Mouse (Mus musculus) thymus, postnatal 10 days (tissue): ENCODE results near the gene Trappc1.
A peak's percentile ranks its signal among the peaks of the same experiment; 100 is the strongest.
"Not testable (repeated sequence)": the region's sequence is repeated elsewhere in the genome, so short reads cannot be mapped to it uniquely, and the experiment has no call there.

Source experiments
- DNase-seq, 2 experiments: peaks; one replicate each; pipeline ENCODE4 v3.0.0; 2021; ENCODE audit warnings: low spot score in 2 of 2

The Trappc1 gene

GRCm38 (mm10) chr11:69323667-69324111 is at the start of gene Trappc1, which contains the start of gene Cntrob:
TSS of gene Trappc1 (plus strand) at chr11:69323980.
TSS of gene Cntrob (minus strand) at chr11:69323775.
- DNase-seq: peak; percentile 99 to 100

- DNase-seq: peak in 1 of 2 experiments; percentile 22
Observed at GRCm38 (mm10) chr11:69275650-69276049, 48.1 kb upstream of the Trappc1 start.

- no peak for DNase-seq
Observed at GRCm38 (mm10) chr11:69276081-69276480, 47.7 kb upstream of the Trappc1 start.

- DNase-seq: no peak
Observed at GRCm38 (mm10) chr11:69277267-69277666, 46.5 kb upstream of the Trappc1 start.

GRCm38 (mm10) chr11:69291111-69291510 is 32.7 kb upstream of the Trappc1 start:
- no peak for DNase-seq

DNA sequence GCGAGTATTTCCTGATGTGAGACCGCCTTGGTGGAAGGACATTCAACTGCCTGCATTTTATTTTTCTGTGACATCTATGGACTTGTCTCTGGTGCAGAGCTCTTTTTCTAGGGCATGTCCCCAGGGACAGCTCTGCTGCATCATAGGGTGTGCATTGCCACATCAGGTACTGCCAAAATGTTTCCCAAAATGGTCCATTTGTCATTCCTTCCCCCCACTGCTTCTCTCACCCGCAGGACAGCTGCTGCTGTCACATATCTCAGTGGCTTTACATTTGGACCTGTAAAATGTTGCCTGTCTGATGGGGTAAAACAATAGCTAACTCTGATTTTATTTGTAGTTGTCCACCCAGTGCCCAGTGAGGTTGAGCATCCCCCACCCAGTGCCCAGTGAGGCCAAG is 28.5 kb upstream of the Trappc1 start:
- no peak for DNase-seq

- no peak for DNase-seq
Observed at GRCm38 (mm10) chr11:69297799-69298198, 26.0 kb upstream of the Trappc1 start.

- no peak for DNase-seq
Observed at GRCm38 (mm10) chr11:69298231-69298630, 25.5 kb upstream of the Trappc1 start.

GRCm38 (mm10) chr11:69302817-69303216 is 21.0 kb upstream of the Trappc1 start:
- no peak for DNase-seq

- DNase-seq: no peak
Observed at GRCm38 (mm10) chr11:69305291-69305690, 18.5 kb upstream of the Trappc1 start.

- DNase-seq: no peak
Observed at GRCm38 (mm10) chr11:69306039-69306438, 17.7 kb upstream of the Trappc1 start.

- no peak for DNase-seq
Observed at GRCm38 (mm10) chr11:69311266-69311665, 12.5 kb upstream of the Trappc1 start.

DNA sequence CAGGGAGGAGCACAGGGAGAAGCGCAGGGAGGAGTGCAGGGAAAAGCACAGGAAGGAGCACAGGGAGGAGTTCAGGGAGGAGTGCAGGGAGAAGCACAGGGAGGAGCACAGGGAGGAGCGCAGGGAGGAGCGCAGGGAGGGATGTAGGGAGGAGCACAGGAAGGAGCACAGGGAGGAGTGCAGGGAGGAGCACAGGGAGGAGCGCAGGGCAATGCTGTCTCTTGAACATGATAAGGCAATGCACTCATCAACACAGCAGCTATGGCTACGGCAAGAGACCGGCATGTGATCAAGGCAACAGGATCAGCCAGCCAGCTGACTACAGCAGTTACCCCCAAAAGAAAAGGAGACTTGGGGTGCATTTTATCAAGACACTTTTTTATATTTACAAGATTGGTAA is 7.4 kb upstream of the Trappc1 start:
- DNase-seq: no peak

DNA sequence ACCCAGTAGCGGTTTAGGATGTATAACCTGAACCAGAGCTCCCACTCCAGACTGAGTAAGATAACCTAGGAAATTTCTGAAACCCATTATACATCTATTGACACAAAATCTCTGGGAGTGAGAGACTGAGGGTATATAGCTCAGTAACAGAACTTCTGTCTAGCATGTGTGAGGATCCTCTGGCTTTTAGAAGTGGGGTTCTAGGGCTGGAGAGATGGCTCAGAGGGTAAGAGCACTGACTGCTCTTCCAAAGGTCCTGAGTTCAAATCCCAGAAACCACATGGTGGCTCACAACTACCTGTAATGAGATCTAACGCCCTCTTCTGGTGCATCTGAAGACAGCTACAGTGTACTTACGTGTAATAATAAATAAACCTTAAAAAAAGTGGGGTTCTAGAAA is 5.8 kb upstream of the Trappc1 start:
- DNase-seq: not testable (repeated sequence)

DNA sequence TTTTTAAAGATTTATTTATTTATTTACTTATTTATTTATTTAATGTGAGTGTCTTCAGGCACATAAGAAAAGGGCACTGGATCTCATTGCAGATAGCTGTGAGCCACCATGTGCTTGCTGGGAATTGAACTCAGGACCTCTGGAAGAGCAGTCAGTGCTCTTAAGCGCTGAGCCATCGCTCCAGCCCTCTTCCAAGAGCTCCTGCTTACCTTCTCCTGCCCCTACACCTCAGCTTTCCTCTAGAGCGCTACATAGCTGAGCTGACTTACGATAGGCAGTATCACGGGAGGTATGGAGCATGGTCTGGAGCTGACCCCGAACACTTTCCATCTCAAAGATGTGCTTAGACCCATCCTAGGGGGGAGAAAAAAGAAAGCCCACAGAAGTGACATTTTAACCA is 2.2 kb upstream of the Trappc1 start:
- DNase-seq: no peak

GRCm38 (mm10) chr11:69322010-69322409 is 1.8 kb upstream of the Trappc1 start:
- no peak for DNase-seq

- peak in 1 of 2 experiments; percentile 22 for DNase-seq
Observed at GRCm38 (mm10) chr11:69322693-69323471, 898 bp upstream of the Trappc1 start.

DNA sequence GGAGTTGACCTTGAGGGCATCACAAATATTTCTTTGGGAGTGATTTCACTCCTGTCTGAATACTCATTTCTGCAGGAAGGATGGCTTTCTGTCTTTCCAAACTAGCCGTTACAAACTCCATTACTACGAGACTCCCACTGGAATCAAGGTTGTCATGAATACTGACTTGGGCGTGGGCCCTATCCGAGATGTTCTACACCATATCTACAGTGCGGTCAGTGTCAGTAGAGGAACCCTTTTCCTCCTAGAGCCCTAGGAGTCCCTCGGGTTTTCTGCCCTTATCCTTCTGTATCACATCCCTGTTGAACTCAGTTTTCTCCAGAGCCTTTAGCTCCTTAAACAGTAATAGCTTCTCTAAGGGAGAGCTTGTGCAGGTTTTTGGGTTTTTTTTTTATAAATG is 969 bp downstream of the Trappc1 start:
- DNase-seq: no peak

DNA sequence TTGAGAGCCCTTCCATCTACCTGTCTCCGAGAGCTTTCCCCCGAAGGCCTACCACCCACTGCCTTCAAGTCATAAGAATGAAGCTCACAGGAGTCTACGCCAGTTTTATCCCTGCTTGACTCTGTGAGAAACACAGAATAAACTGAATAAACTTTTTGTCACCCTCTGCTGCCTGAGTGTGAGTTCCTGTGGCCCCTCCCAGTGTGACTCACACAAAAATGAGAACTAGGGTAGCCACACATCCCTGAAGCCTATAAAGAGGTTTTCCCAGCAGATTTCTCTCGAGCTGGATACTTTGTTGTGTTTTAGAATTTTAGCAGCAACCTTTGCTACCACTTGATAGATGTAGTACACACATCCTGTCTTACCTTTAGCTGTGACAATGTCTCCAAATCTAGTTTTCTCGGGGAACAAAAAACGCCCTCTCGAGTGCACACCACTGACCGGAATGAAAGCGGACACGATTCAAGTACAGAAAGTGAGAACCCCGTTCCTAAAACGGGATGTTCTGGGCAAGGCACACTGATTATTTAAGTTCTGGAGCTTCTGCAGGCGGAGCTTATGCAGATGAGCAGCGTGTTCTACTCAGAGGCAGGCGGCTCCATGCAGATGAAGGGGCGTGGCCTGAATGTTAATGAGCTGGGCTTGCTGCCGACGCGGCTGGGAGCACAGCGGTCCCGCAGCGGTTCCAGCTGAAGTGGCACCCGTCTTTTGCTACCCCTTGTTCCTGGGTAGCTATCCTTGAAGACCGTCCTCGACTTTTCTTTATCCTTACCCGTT is 2.0 kb downstream of the Trappc1 start, which contains the start of gene Kcnab3:
Kcnab3 (plus strand) TSS at position 631 of the 780 bp plus-strand sequence.
- DNase-seq: peak; percentile 83

- peak; percentile 33 to 47 for DNase-seq
Observed at GRCm38 (mm10) chr11:69326408-69327156, 2.8 kb downstream of the Trappc1 start.

- no peak for DNase-seq
Observed at GRCm38 (mm10) chr11:69327157-69327442, 3.3 kb downstream of the Trappc1 start.

DNA sequence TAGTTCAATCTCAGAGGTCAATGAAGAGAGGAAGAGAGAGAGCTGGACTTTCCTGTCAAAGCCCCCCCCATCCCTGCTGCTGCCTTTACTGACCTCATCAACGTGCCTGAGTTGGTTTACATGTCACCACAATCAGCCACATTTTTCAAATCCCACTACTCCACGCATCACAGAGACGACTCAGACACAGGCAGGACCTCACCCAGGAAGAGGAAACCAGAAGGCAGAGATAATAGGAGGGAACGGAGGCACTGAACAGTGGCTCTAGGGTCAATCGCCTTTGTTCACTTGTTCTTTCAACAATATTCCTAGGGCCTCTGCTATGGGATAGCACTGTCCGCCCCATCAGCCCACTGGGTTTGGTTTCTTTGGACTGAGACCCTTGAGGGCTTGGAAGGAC is 3.9 kb downstream of the Trappc1 start:
- no peak for DNase-seq
